Mouse (Mus musculus) hindbrain, embryonic 10.5 days (tissue): ENCODE results near the gene 4931417E11Rik. TPM values are rescaled to one million over a fixed set of nuclear protein-coding genes. Genes with fewer than 3 reads are reported as not detected.

Experiments used
- DNase-seq: peaks from one replicate; pipeline ENCODE4 v3.0.0-alpha.2; 2017; ENCODE audit warnings: low spot score
- H3K27ac ChIP-seq: fragments of 300-500 bp; sonication (generic); 2 replicates; pipeline ENCODE4 v1.5.1; 2016; ENCODE audit warnings: mild to moderate bottlenecking, moderate library complexity
- H3K27me3 ChIP-seq: fragments of 300-500 bp; sonication (generic); 2 replicates; pipeline ENCODE4 v1.6.1; 2016; ENCODE audit warnings: mild to moderate bottlenecking; ENCODE audit not compliant: poor library complexity, insufficient read depth, severe bottlenecking
- H3K36me3 ChIP-seq: fragments of 300-500 bp; sonication (generic); 2 replicates; pipeline ENCODE4 v1.6.1; 2016; ENCODE audit warnings: mild to moderate bottlenecking, moderate library complexity
- H3K4me1 ChIP-seq: fragments of 300-500 bp; sonication (generic); replicated peaks from 2 replicates; pipeline ENCODE4 v1.6.1; 2016; ENCODE audit warnings: mild to moderate bottlenecking
- H3K4me3 ChIP-seq: fragments of 300-500 bp; sonication (generic); 2 replicates; pipeline ENCODE4 v1.5.1; 2016; ENCODE audit warnings: mild to moderate bottlenecking, moderate library complexity
- H3K9me3 ChIP-seq: fragments of 300-500 bp; sonication (generic); 2 replicates; pipeline ENCODE4 v1.6.1; 2016; ENCODE audit warnings: mild to moderate bottlenecking, moderate library complexity
- WGBS: fragments of 180-500 bp; shearing (Covaris S2); methylation state at CpG from one replicate; pipeline ENCODE4 v1.1.7; 2016; 5-methylcytosine and 5-hydroxymethylcytosine counted together
- polyA plus RNA-seq: library from polyadenylated mRNA; unstranded; fragments of >200 nt; fragmentation: Nextera tagmentation; extraction: Ambion mirVana; gene quantifications from 2 replicates; pipeline ENCODE4 v1.2.1, GENCODE M21; 2016

The 4931417E11Rik gene
- not detected in 2 replicates for polyA plus RNA-seq

- H3K4me1 ChIP-seq, result no peaks in the 10 kb centered on the region
- no peaks in the 10 kb centered on the region for H3K27me3 ChIP-seq
- H3K27ac ChIP-seq, result no peak within 1 kb of the TSS
- H3K9me3 ChIP-seq, result no peaks in the 10 kb centered on the region
- no peak within 1 kb of the TSS for H3K4me3 ChIP-seq
- DNase-seq, result no peak
- WGBS, result 83% methylated on average over 8 of the region's 8 CpGs
- no peaks in the 10 kb centered on the region for H3K36me3 ChIP-seq
Measured at GRCm38 (mm10) chr6:73469567-73469966, at the start of gene 4931417E11Rik. 4931417E11Rik (minus strand) TSS chr6:73469667.

GRCm38 (mm10) chr6:73517818-73518396 lies 48.4 kb upstream of the 4931417E11Rik start:
- peak; percentile 76 for DNase-seq
- no peak overlapping the region for H3K27ac ChIP-seq
- H3K9me3 ChIP-seq, result no peaks in the 10 kb centered on the region
- WGBS, result 30% methylated on average over 14 of the region's 14 CpGs
- H3K4me3 ChIP-seq, result no peak overlapping the region
- H3K27me3 ChIP-seq, result no peaks in the 10 kb centered on the region
- H3K36me3 ChIP-seq, result no peaks in the 10 kb centered on the region
- H3K4me1 ChIP-seq, result no peaks in the 10 kb centered on the region

- no peaks in the 10 kb centered on the region for H3K27me3 ChIP-seq
- no peak overlapping the region for H3K27ac ChIP-seq
- H3K36me3 ChIP-seq, result no peaks in the 10 kb centered on the region
- no peaks in the 10 kb centered on the region for H3K9me3 ChIP-seq
- 22% methylated on average over 1 of the region's 1 CpGs for WGBS
- H3K4me3 ChIP-seq, result no peak overlapping the region
- no peaks in the 10 kb centered on the region for H3K4me1 ChIP-seq
- no peak for DNase-seq
Measured at GRCm38 (mm10) chr6:73512907-73513306, 43.4 kb upstream of the 4931417E11Rik start.

GRCm38 (mm10) chr6:73499631-73500030 lies 30.2 kb upstream of the 4931417E11Rik start:
- Histone ChIP-seq H3K27ac (no peak overlapping the region), H3K4me1 (no peaks in the 10 kb centered on the region), H3K9me3 (no peaks in the 10 kb centered on the region), H3K27me3 (no peaks in the 10 kb centered on the region), H3K4me3 (no peak overlapping the region), H3K36me3 (no peaks in the 10 kb centered on the region)
- WGBS, result 86% methylated on average over 7 of the region's 7 CpGs
- DNase-seq, result no peak

GRCm38 (mm10) chr6:73497321-73497720 lies 27.9 kb upstream of the 4931417E11Rik start:
- Histone ChIP-seq H3K4me1 (no peaks in the 10 kb centered on the region), H3K36me3 (no peaks in the 10 kb centered on the region), H3K4me3 (no peak overlapping the region), H3K9me3 (no peaks in the 10 kb centered on the region), H3K27me3 (no peaks in the 10 kb centered on the region), H3K27ac (no peak overlapping the region)
- 74% methylated on average over 2 of the region's 2 CpGs for WGBS
- no peak for DNase-seq

GRCm38 (mm10) chr6:73490524-73490923 lies 21.1 kb upstream of the 4931417E11Rik start:
- no peak for DNase-seq
- no peak overlapping the region for H3K27ac ChIP-seq
- WGBS, result 97% methylated on average over 1 of the region's 1 CpGs
- H3K4me3 ChIP-seq, result no peak overlapping the region
- no peaks in the 10 kb centered on the region for H3K9me3 ChIP-seq
- no peaks in the 10 kb centered on the region for H3K4me1 ChIP-seq
- no peaks in the 10 kb centered on the region for H3K36me3 ChIP-seq
- no peaks in the 10 kb centered on the region for H3K27me3 ChIP-seq

GRCm38 (mm10) chr6:73485616-73486015 lies 16.1 kb upstream of the 4931417E11Rik start:
- DNase-seq, result no peak
- no peak overlapping the region for H3K4me3 ChIP-seq
- 89% methylated on average over 3 of the region's 3 CpGs for WGBS
- no peaks in the 10 kb centered on the region for H3K9me3 ChIP-seq
- no peak overlapping the region for H3K27ac ChIP-seq
- no peaks in the 10 kb centered on the region for H3K36me3 ChIP-seq
- H3K4me1 ChIP-seq, result no peaks in the 10 kb centered on the region
- H3K27me3 ChIP-seq, result no peaks in the 10 kb centered on the region

GRCm38 (mm10) chr6:73466084-73466483 lies 3.4 kb downstream of the 4931417E11Rik start:
- no peak overlapping the region for H3K4me3 ChIP-seq
- WGBS, result 78% methylated on average over 3 of the region's 3 CpGs
- H3K36me3 ChIP-seq, result no peaks in the 10 kb centered on the region
- no peaks in the 10 kb centered on the region for H3K9me3 ChIP-seq
- no peaks in the 10 kb centered on the region for H3K4me1 ChIP-seq
- no peak for DNase-seq
- H3K27me3 ChIP-seq, result no peaks in the 10 kb centered on the region
- H3K27ac ChIP-seq, result no peak overlapping the region

- H3K4me1 ChIP-seq, result no peaks in the 10 kb centered on the region
- no peaks in the 10 kb centered on the region for H3K36me3 ChIP-seq
- H3K27me3 ChIP-seq, result no peaks in the 10 kb centered on the region
- 87% methylated on average over 5 of the region's 5 CpGs for whole genome bisulfite sequencing
- no peak overlapping the region for H3K27ac ChIP-seq
- no peak overlapping the region for H3K4me3 ChIP-seq
- no peak for DNase-seq
- no peaks in the 10 kb centered on the region for H3K9me3 ChIP-seq
Measured at GRCm38 (mm10) chr6:73462543-73462942, 6.9 kb downstream of the 4931417E11Rik start.

GRCm38 (mm10) chr6:73433912-73434311 lies 35.6 kb downstream of the 4931417E11Rik start:
- no peak for DNase-seq
- peaks cover 2% of the 10 kb centered on the region for H3K27me3 ChIP-seq
- no peaks in the 10 kb centered on the region for H3K36me3 ChIP-seq
- H3K27ac ChIP-seq, result no peak overlapping the region
- H3K9me3 ChIP-seq, result no peaks in the 10 kb centered on the region
- H3K4me1 ChIP-seq, result peaks cover 2% of the 10 kb centered on the region
- H3K4me3 ChIP-seq, result no peak overlapping the region
- 38% methylated on average over 3 of the region's 3 CpGs for WGBS

- peaks cover 27% of the 10 kb centered on the region for H3K4me1 ChIP-seq
- no peak for DNase-seq
- H3K27me3 ChIP-seq, result peaks cover 2% of the 10 kb centered on the region
- no peaks in the 10 kb centered on the region for H3K36me3 ChIP-seq
- no peaks in the 10 kb centered on the region for H3K9me3 ChIP-seq
- 39% methylated on average over 14 of the region's 14 CpGs for WGBS
- peak overlapping the region; percentile 59; the same call in 1 of the 2 replicates for H3K27ac ChIP-seq
- no peak overlapping the region for H3K4me3 ChIP-seq
Measured at GRCm38 (mm10) chr6:73428618-73429336, 40.7 kb downstream of the 4931417E11Rik start.

GRCm38 (mm10) chr6:73427273-73427812 lies 42.1 kb downstream of the 4931417E11Rik start:
- Histone ChIP-seq H3K27me3 (peaks cover 6% of the 10 kb centered on the region), H3K27ac (0 out of 2 replicates have a peak overlapping the region, but pooled peaks have one; percentile 6), H3K4me3 (no peak overlapping the region), H3K9me3 (no peaks in the 10 kb centered on the region), H3K36me3 (no peaks in the 10 kb centered on the region), H3K4me1 (peaks cover 27% of the 10 kb centered on the region)
- peak; percentile 36 for DNase-seq
- 13% methylated on average over 1 of the region's 1 CpGs for WGBS
